Comparison of ENCODE assay signal across 8 mouse cellular contexts in the genomic region with DNA sequence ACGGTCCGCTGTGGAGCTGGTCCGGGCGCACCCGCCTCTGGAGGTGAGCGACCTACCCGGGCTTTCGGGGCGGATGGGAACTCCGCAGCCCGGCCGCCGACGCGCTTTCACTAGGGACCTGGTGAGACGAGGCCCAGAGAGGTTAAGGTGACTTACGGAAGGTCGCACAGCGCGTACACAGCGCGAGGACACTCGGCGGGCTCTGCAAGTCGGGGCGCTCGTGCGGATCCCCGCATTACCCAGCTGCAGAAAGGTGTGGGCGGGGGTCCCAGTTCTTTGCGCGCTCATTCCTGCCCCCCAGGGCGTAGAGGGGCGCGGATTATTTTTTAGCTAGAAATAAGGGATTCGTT. TPM values are rescaled to one million over a fixed set of nuclear protein-coding genes. Genes with fewer than 3 reads are reported as not detected.
DNase-seq lines count a peak whose midpoint lies in the region; ATAC-seq and TF ChIP-seq lines count a peak whose summit lies in the region.

No protein-coding gene starts in this region.

- TF ChIP-seq CTCF in liver, adult 2 months (IDR thresholded peaks at IDR 0.05; ENCODE audit: low read depth, low read length), result no peak

- peak overlapping the region; percentile 73 for H3K4me3 ChIP-seq in liver, adult 2 months (ENCODE audit: insufficient read depth, low read depth, low read length)
- H3K4me3 ChIP-seq in embryonic facial prominence, embryonic 11.5 days (ENCODE audit: low read depth, low read length), result peak overlapping the region; percentile 64
- peak overlapping the region; percentile 83 for H3K4me3 ChIP-seq in intestine, embryonic 14.5 days (ENCODE audit: low read depth, low read length)
- H3K4me3 ChIP-seq in neural tube, embryonic 12.5 days, result peak overlapping the region; percentile 67

- peaks cover 3% of the 10 kb centered on the region; the same call in 1 of the 2 replicates for H3K36me3 ChIP-seq in liver, adult 2 months (ENCODE audit: control insufficient read depth, insufficient read depth, low read length)
- H3K36me3 ChIP-seq in embryonic facial prominence, embryonic 11.5 days (replicated peaks; ENCODE audit: control insufficient read depth, insufficient read depth, low read depth, low read length), result 0 out of 2 replicates have a peak, but pooled peaks cover 2% of the 10 kb centered on the region
- H3K36me3 ChIP-seq in intestine, embryonic 14.5 days (ENCODE audit: control insufficient read depth, insufficient read depth, low read length), result peaks cover 18% of the 10 kb centered on the region; the same call in 1 of the 2 replicates
- H3K36me3 ChIP-seq in neural tube, embryonic 12.5 days, result peaks cover 24% of the 10 kb centered on the region

- H3K4me2 ChIP-seq in embryonic facial prominence, embryonic 11.5 days (ENCODE audit: low read depth, low read length), result peak overlapping the region; percentile 81
- H3K4me2 ChIP-seq in intestine, embryonic 14.5 days (ENCODE audit: low read length), result peak overlapping the region; percentile 84
- peak overlapping the region; percentile 84 for H3K4me2 ChIP-seq in neural tube, embryonic 12.5 days (replicated peaks)

- no peaks in the 10 kb centered on the region for H3K27me3 ChIP-seq in liver, adult 2 months (ENCODE audit: control insufficient read depth, insufficient read depth, low read length)
- no peaks in the 10 kb centered on the region for H3K27me3 ChIP-seq in embryonic facial prominence, embryonic 11.5 days (ENCODE audit: control insufficient read depth, insufficient read depth, low read length)
- H3K27me3 ChIP-seq in intestine, embryonic 14.5 days (replicated peaks; ENCODE audit: control insufficient read depth, insufficient read depth, low read length), result no peaks in the 10 kb centered on the region
- no peaks in the 10 kb centered on the region for H3K27me3 ChIP-seq in neural tube, embryonic 12.5 days (replicated peaks)

- peaks cover 5% of the 10 kb centered on the region; the same call in 1 of the 2 replicates for H3K4me1 ChIP-seq in liver, adult 2 months (ENCODE audit: control insufficient read depth, insufficient read depth, low read length)
- no peaks in the 10 kb centered on the region for H3K4me1 ChIP-seq in embryonic facial prominence, embryonic 11.5 days (ENCODE audit: control insufficient read depth, insufficient read depth, low read length)
- peaks cover 11% of the 10 kb centered on the region for H3K4me1 ChIP-seq in intestine, embryonic 14.5 days (replicated peaks; ENCODE audit: control insufficient read depth, insufficient read depth, low read length)
- peaks cover 18% of the 10 kb centered on the region for H3K4me1 ChIP-seq in neural tube, embryonic 12.5 days

- H3K9ac ChIP-seq in liver, adult 2 months (ENCODE audit: low read depth, low read length), result peak overlapping the region; percentile 73
- H3K9ac ChIP-seq in embryonic facial prominence, embryonic 11.5 days (replicated peaks; ENCODE audit: low read length), result peak overlapping the region; percentile 74
- H3K9ac ChIP-seq in intestine, embryonic 14.5 days (ENCODE audit: low read length), result peak overlapping the region; percentile 86
- H3K9ac ChIP-seq in neural tube, embryonic 12.5 days, result peak overlapping the region; percentile 83

- no peaks in the 10 kb centered on the region; the same call in 1 of the 2 replicates for H3K79me2 ChIP-seq in liver, adult 2 months (ENCODE audit: control insufficient read depth, insufficient read depth, low read length)

- no peaks in the 10 kb centered on the region for H3K9me3 ChIP-seq in embryonic facial prominence, embryonic 11.5 days (replicated peaks; ENCODE audit: control insufficient read depth, low read length)
- H3K9me3 ChIP-seq in intestine, embryonic 14.5 days (ENCODE audit: control insufficient read depth, low read length), result no peaks in the 10 kb centered on the region
- no peaks in the 10 kb centered on the region for H3K9me3 ChIP-seq in neural tube, embryonic 12.5 days

- no peak for TF ChIP-seq POLR2A in liver, adult 2 months (IDR thresholded peaks at IDR 0.05; ENCODE audit: extremely low read depth, insufficient read depth, low read length)

- ATAC-seq in embryonic facial prominence, embryonic 11.5 days (replicated peaks; ENCODE audit: insufficient number of reproducible peaks, low FRiP score, low TSS enrichment, low read depth), result peak; percentile 69
- ATAC-seq in intestine, embryonic 14.5 days (replicated peaks; ENCODE audit: low FRiP score, low TSS enrichment, low read depth), result peak; percentile 66
- peak; percentile 65 for ATAC-seq in neural tube, embryonic 12.5 days (ENCODE audit: low FRiP score, low read depth)
- ATAC-seq in monocyte, adult 5-6 weeks (replicated peaks; ENCODE audit: insufficient number of reproducible peaks, low FRiP score, low TSS enrichment, poor library complexity, severe bottlenecking), result no peak; the same call in 1 of the 2 replicates

- peak overlapping the region; percentile 14; the same call in 1 of the 2 replicates for H3K27ac ChIP-seq in liver, adult 2 months (replicated peaks; ENCODE audit: insufficient read depth, low read depth, low read length)
- peak overlapping the region; percentile 60 for H3K27ac ChIP-seq in embryonic facial prominence, embryonic 11.5 days (replicated peaks; ENCODE audit: low read depth, low read length)
- H3K27ac ChIP-seq in intestine, embryonic 14.5 days (ENCODE audit: low read depth), result peak overlapping the region; percentile 95
- H3K27ac ChIP-seq in neural tube, embryonic 12.5 days, result peak overlapping the region; percentile 74

- no peak for DNase-seq in liver, adult 2 months (ENCODE audit: extremely low read depth, low read depth, low spot score)
- no peak for DNase-seq in liver
- DNase-seq in embryonic facial prominence, embryonic 11.5 days (ENCODE audit: low spot score), result no peak
- DNase-seq in intestine, embryonic 14.5 days (ENCODE audit: low spot score), result no peak
- no peak for DNase-seq in thymus, postnatal 14 days
- DNase-seq in cerebellum, adult 8-10 months, result no peak

- WGBS in liver, adult 2 months, result under 1% methylated on average over 36 of the region's 36 CpGs
- WGBS in embryonic facial prominence, embryonic 11.5 days, result 0% methylated on average over 36 of the region's 36 CpGs
- WGBS in intestine, embryonic 14.5 days, result under 1% methylated on average over 36 of the region's 36 CpGs
- WGBS in neural tube, embryonic 12.5 days, result under 1% methylated on average over 36 of the region's 36 CpGs

RNA-seq across cellular contexts. Expression of gene Ntan1, which starts 0.7 kb away (rescaled TPM):
- total RNA-seq in liver, adult 2 months (2014; rRNA removed), result 32.1 and 35.8 TPM in 2 replicates
- polyA plus RNA-seq in liver, adult 2 months (2012; rRNA removed), result 25.2 and 33.5 TPM in 2 replicates
- polyA plus RNA-seq in embryonic facial prominence, embryonic 11.5 days (2014; fragmentation: Nextera tagmentation; extraction: Ambion mirVana), result 182 and 190 TPM in 2 replicates
- 158 and 173 TPM in 2 replicates for polyA plus RNA-seq in intestine, embryonic 14.5 days (2014; fragmentation: Nextera tagmentation; extraction: Ambion mirVana)
- polyA plus RNA-seq in neural tube, embryonic 12.5 days (2016; fragmentation: Nextera tagmentation; extraction: Ambion mirVana), result 176 and 190 TPM in 2 replicates
- total RNA-seq in monocyte, adult 5-6 weeks (2017), result 46.8 to 63.3 TPM (median 57.8 TPM) in 3 replicates

RNA-seq across cellular contexts. Expression of gene Rrn3, which starts 38.9 kb away (rescaled TPM):
- total RNA-seq in liver, adult 2 months (2014; rRNA removed), result 12.1 and 13.2 TPM in 2 replicates
- polyA plus RNA-seq in liver, adult 2 months (2012; rRNA removed), result 4.8 and 10.4 TPM in 2 replicates
- polyA plus RNA-seq in embryonic facial prominence, embryonic 11.5 days (2014; fragmentation: Nextera tagmentation; extraction: Ambion mirVana), result 80.0 and 84.3 TPM in 2 replicates
- 54.4 and 59.1 TPM in 2 replicates for polyA plus RNA-seq in intestine, embryonic 14.5 days (2014; fragmentation: Nextera tagmentation; extraction: Ambion mirVana)
- 139 and 140 TPM in 2 replicates for polyA plus RNA-seq in neural tube, embryonic 12.5 days (2016; fragmentation: Nextera tagmentation; extraction: Ambion mirVana)
- total RNA-seq in monocyte, adult 5-6 weeks (2017), result 21.2 to 28.4 TPM (median 21.4 TPM) in 3 replicates

Comparison
In these comparisons a context has a peak if more than half of its experiments do, and no peak if none do; other contexts are left out.
1. H3K27ac ChIP-seq: peak in every context shown above with its lines; median percentile 95 in intestine, embryonic 14.5 days; 74 in neural tube, embryonic 12.5 days; 60 in embryonic facial prominence, embryonic 11.5 days; 14 in liver, adult 2 months.